Mouse (Mus musculus) stomach, embryonic 16.5 days (tissue): Measurements from ENCODE around the gene Rab42. TPM values are rescaled to one million over a fixed set of nuclear protein-coding genes. Genes with fewer than 3 reads are reported as not detected.

Source experiments
- ATAC-seq: fragments of 200-750 bp; cut with Nextera tagmentation; 2 replicates; pipeline ENCODE4 v1.8.0; 2017; ENCODE audit warnings: moderate number of reproducible peaks, moderate TSS enrichment; ENCODE audit not compliant: insufficient read depth, low FRiP score
- H3K27ac ChIP-seq: fragments of 300-500 bp; sonication (generic); 2 replicates; pipeline ENCODE4 v1.5.1; 2014; ENCODE audit warnings: low read length
- H3K27me3 ChIP-seq: fragments of 300-500 bp; sonication (generic); 2 replicates; pipeline ENCODE4 v1.6.1; 2014; ENCODE audit warnings: low read length, control low read depth, mixed read lengths; ENCODE audit not compliant: control insufficient read depth, insufficient read depth
- H3K36me3 ChIP-seq: fragments of 300-500 bp; sonication (generic); 2 replicates; pipeline ENCODE4 v1.6.1; 2014; ENCODE audit warnings: low read length; ENCODE audit not compliant: control insufficient read depth, insufficient read depth
- H3K4me1 ChIP-seq: fragments of 300-500 bp; sonication (generic); 2 replicates; pipeline ENCODE4 v1.6.1; 2014; ENCODE audit warnings: low read length, control low read depth, mixed read lengths; ENCODE audit not compliant: control insufficient read depth, insufficient read depth
- H3K4me2 ChIP-seq: fragments of 300-500 bp; sonication (generic); 2 replicates; pipeline ENCODE4 v1.6.1; 2014; ENCODE audit warnings: low read depth, low read length, mixed read lengths
- H3K4me3 ChIP-seq: fragments of 300-500 bp; sonication (generic); replicated peaks from 2 replicates; pipeline ENCODE4 v1.5.1; 2014; ENCODE audit warnings: mild to moderate bottlenecking, low read length
- H3K9ac ChIP-seq: fragments of 300-500 bp; sonication (generic); 2 replicates; pipeline ENCODE4 v1.6.1; 2014; ENCODE audit warnings: low read length
- H3K9me3 ChIP-seq: fragments of 300-500 bp; sonication (generic); replicated peaks from 2 replicates; pipeline ENCODE4 v1.6.1; 2016; ENCODE audit warnings: low read length, control low read depth; ENCODE audit not compliant: control insufficient read depth
- WGBS: fragments of 180-500 bp; shearing (Covaris S2); extraction: QIAGEN DNeasy Blood & Tissue Kit; methylation state at CpG from one replicate; pipeline ENCODE4 v1.1.7; 2014; 5-methylcytosine and 5-hydroxymethylcytosine counted together
- polyA plus RNA-seq: library from polyadenylated mRNA; unstranded; fragments of >200 nt; fragmentation: Nextera tagmentation; extraction: Ambion mirVana; gene quantifications from 2 replicates; pipeline ENCODE4 v1.2.1, GENCODE M21; 2015

Rab42 gene
- polyA plus RNA-seq, 1 experiment from 2014 or later = 1.5 TPM

- Histone ChIP-seq H3K27ac (peak overlapping the region; percentile 14), H3K9me3 (no peaks in the 10 kb centered on the region), H3K36me3 (no peaks in the 10 kb centered on the region), H3K4me2 (peak overlapping the region; percentile 89), H3K27me3 (no peaks in the 10 kb centered on the region), H3K4me3 (peak overlapping the region; percentile 59), H3K9ac (peak overlapping the region; percentile 81), H3K4me1 (peaks cover 22% of the 10 kb centered on the region)
- peak; percentile 89 for ATAC-seq
- under 1% methylated on average over 72 of the region's 83 CpGs for WGBS
Measured at GRCm38 (mm10) chr4:132345135-132345842, 42.1 kb upstream of the Rab42 start.

- H3K9ac ChIP-seq = peak overlapping the region; percentile 81
- no peaks in the 10 kb centered on the region for H3K9me3 ChIP-seq
- H3K4me1 ChIP-seq = peaks cover 22% of the 10 kb centered on the region
- no peaks in the 10 kb centered on the region for H3K27me3 ChIP-seq
- 6% methylated on average over 13 of the region's 13 CpGs for WGBS
- H3K4me3 ChIP-seq = peak overlapping the region; percentile 59
- 0 out of 2 replicates have a peak overlapping the region, but pooled peaks have one; percentile 11 for H3K27ac ChIP-seq
- H3K36me3 ChIP-seq = peaks cover 2% of the 10 kb centered on the region; the same call in 1 of the 2 replicates
- ATAC-seq = no peak
- H3K4me2 ChIP-seq = peak overlapping the region; percentile 89
Measured at GRCm38 (mm10) chr4:132344403-132345134, 41.4 kb upstream of the Rab42 start.

- Histone ChIP-seq H3K36me3 (peaks cover 13% of the 10 kb centered on the region), H3K9me3 (no peaks in the 10 kb centered on the region), H3K4me3 (no peak overlapping the region), H3K4me2 (no peak overlapping the region), H3K9ac (no peak overlapping the region), H3K4me1 (peaks cover 22% of the 10 kb centered on the region), H3K27ac (no peak overlapping the region), H3K27me3 (no peaks in the 10 kb centered on the region)
- ATAC-seq = no peak
- 86% methylated on average over 3 of the region's 3 CpGs for WGBS
Measured at GRCm38 (mm10) chr4:132341451-132341850, 38.3 kb upstream of the Rab42 start.

- peaks cover 28% of the 10 kb centered on the region for H3K36me3 ChIP-seq
- no peaks in the 10 kb centered on the region for H3K27me3 ChIP-seq
- 91% methylated on average over 13 of the region's 13 CpGs for WGBS
- no peak overlapping the region for H3K4me2 ChIP-seq
- ATAC-seq = no peak
- H3K9me3 ChIP-seq = no peaks in the 10 kb centered on the region
- no peak overlapping the region for H3K27ac ChIP-seq
- no peak overlapping the region for H3K9ac ChIP-seq
- H3K4me3 ChIP-seq = no peak overlapping the region
- peaks cover 8% of the 10 kb centered on the region for H3K4me1 ChIP-seq
Measured at GRCm38 (mm10) chr4:132338943-132339342, 35.8 kb upstream of the Rab42 start.

GRCm38 (mm10) chr4:132332880-132333279 lies 29.7 kb upstream of the Rab42 start:
- peaks cover 12% of the 10 kb centered on the region for H3K4me1 ChIP-seq
- 87% methylated on average over 6 of the region's 6 CpGs for WGBS
- no peak for ATAC-seq
- H3K9ac ChIP-seq = no peak overlapping the region
- peaks cover 34% of the 10 kb centered on the region for H3K36me3 ChIP-seq
- no peak overlapping the region for H3K4me3 ChIP-seq
- no peak overlapping the region for H3K4me2 ChIP-seq
- no peaks in the 10 kb centered on the region for H3K27me3 ChIP-seq
- H3K9me3 ChIP-seq = no peaks in the 10 kb centered on the region
- no peak overlapping the region for H3K27ac ChIP-seq

GRCm38 (mm10) chr4:132331960-132332359 lies 28.8 kb upstream of the Rab42 start:
- Histone ChIP-seq H3K4me3 (no peak overlapping the region), H3K27ac (no peak overlapping the region), H3K36me3 (peaks cover 34% of the 10 kb centered on the region), H3K27me3 (no peaks in the 10 kb centered on the region), H3K9ac (no peak overlapping the region), H3K4me1 (peaks cover 12% of the 10 kb centered on the region), H3K4me2 (no peak overlapping the region), H3K9me3 (no peaks in the 10 kb centered on the region)
- 74% methylated on average over 3 of the region's 3 CpGs for WGBS
- ATAC-seq = no peak

- Histone ChIP-seq H3K9ac (peak overlapping the region; percentile 97), H3K27me3 (no peaks in the 10 kb centered on the region), H3K4me2 (peak overlapping the region; percentile 70), H3K4me1 (peaks cover 12% of the 10 kb centered on the region), H3K27ac (peak overlapping the region; percentile 94), H3K9me3 (no peaks in the 10 kb centered on the region), H3K36me3 (peaks cover 28% of the 10 kb centered on the region), H3K4me3 (peak overlapping the region; percentile 88)
- 10% methylated on average over 10 of the region's 10 CpGs for WGBS
- no peak for ATAC-seq
Measured at GRCm38 (mm10) chr4:132329835-132330354, 26.7 kb upstream of the Rab42 start.

GRCm38 (mm10) chr4:132329115-132329834 lies 26.1 kb upstream of the Rab42 start, which contains the start of gene Trnau1ap:
TSS of gene Trnau1ap (minus strand) at chr4:132329538.
- peak within 1 kb of the TSS; percentile 88 for H3K4me3 ChIP-seq
- H3K9me3 ChIP-seq = no peaks in the 10 kb centered on the region
- H3K27me3 ChIP-seq = no peaks in the 10 kb centered on the region
- H3K9ac ChIP-seq = peak within 1 kb of the TSS; percentile 97
- H3K36me3 ChIP-seq = peaks cover 23% of the 10 kb centered on the region
- H3K4me2 ChIP-seq = peak within 1 kb of the TSS; percentile 70
- peaks cover 12% of the 10 kb centered on the region for H3K4me1 ChIP-seq
- peak within 1 kb of the TSS; percentile 94 for H3K27ac ChIP-seq
- WGBS = under 1% methylated on average over 52 of the region's 52 CpGs
- ATAC-seq = peak; percentile 96
